Mouse (Mus musculus) limb, embryonic 15.5 days (tissue): ENCODE results near the gene Chd2. TPM values are rescaled to one million over a fixed set of nuclear protein-coding genes. Genes with fewer than 3 reads are reported as not detected.

Experiments used
- ATAC-seq: fragments of 200-750 bp; cut with Nextera tagmentation; 2 replicates; pipeline ENCODE4 v1.8.0; 2017; ENCODE audit warnings: low read depth, moderate TSS enrichment; ENCODE audit not compliant: insufficient number of reproducible peaks, low FRiP score, low TSS enrichment
- H3K27ac ChIP-seq: fragments of 300-500 bp; sonication (generic); 2 replicates; pipeline ENCODE4 v1.5.1; 2015; ENCODE audit warnings: moderate library complexity, mild to moderate bottlenecking, inconsistent platforms
- H3K27me3 ChIP-seq: fragments of 300-500 bp; sonication (generic); 2 replicates; pipeline ENCODE4 v1.6.1; 2015; ENCODE audit warnings: inconsistent platforms
- H3K36me3 ChIP-seq: fragments of 300-500 bp; sonication (generic); 2 replicates; pipeline ENCODE4 v1.6.1; 2015; ENCODE audit warnings: inconsistent platforms
- H3K4me1 ChIP-seq: fragments of 300-500 bp; sonication (generic); 2 replicates; pipeline ENCODE4 v1.6.1; 2015; ENCODE audit warnings: inconsistent platforms
- H3K4me2 ChIP-seq: fragments of 300-500 bp; sonication (generic); 2 replicates; pipeline ENCODE4 v1.6.1; 2015; ENCODE audit warnings: mild to moderate bottlenecking, inconsistent platforms
- H3K4me3 ChIP-seq: fragments of 300-500 bp; sonication (generic); 2 replicates; pipeline ENCODE4 v1.5.1; 2015; ENCODE audit warnings: mild to moderate bottlenecking, inconsistent platforms
- H3K9ac ChIP-seq: fragments of 300-500 bp; sonication (generic); 2 replicates; pipeline ENCODE4 v1.6.1; 2015; ENCODE audit warnings: inconsistent platforms
- H3K9me3 ChIP-seq: fragments of 300-500 bp; sonication (generic); 2 replicates; pipeline ENCODE4 v1.6.1; 2016; ENCODE audit warnings: inconsistent platforms
- WGBS: fragments of 180-500 bp; shearing (Covaris S2); methylation state at CpG from one replicate; pipeline ENCODE4 v1.1.7; 2015; 5-methylcytosine and 5-hydroxymethylcytosine counted together
- polyA plus RNA-seq: library from polyadenylated mRNA; unstranded; fragments of >200 nt; fragmentation: Nextera tagmentation; extraction: Ambion mirVana; gene quantifications from 2 replicates; pipeline ENCODE4 v1.2.1, GENCODE M21; 2015

Chd2 gene
- polyA plus RNA-seq, 1 experiment from 2014 or later: 51.7 TPM

DNA sequence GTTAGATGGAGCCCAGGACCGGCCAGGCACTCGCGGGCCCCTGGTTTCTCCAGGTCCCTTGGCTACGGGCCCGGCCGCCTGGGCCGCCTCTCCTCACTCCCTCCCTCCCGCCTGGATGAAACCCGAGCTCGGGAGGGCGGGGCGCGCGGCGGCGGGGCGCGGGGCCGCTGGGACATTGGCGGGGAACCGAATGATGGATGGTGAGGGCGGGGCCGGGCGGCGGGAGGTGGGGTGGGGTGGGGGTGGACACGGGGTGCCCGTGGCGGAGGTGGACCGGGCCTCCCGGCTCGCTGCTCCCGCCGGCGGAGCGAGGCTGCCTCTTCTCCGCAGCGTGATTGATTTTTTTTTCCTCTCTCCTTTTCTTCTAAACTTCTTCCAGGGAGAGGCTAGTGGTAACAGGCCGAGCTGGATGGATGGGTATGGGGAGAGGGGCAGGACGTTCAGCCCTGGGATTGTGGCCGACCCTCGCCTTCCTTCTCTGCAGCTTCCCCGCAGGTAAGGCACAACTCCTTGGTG lies 150.6 kb downstream of the Chd2 start:
- Histone ChIP-seq H3K9ac (peak overlapping the region; percentile 61), H3K4me3 (peak overlapping the region; percentile 77), H3K27ac (peak overlapping the region; percentile 93), H3K9me3 (no peaks in the 10 kb centered on the region), H3K4me1 (peaks cover 45% of the 10 kb centered on the region), H3K36me3 (no peaks in the 10 kb centered on the region), H3K4me2 (peak overlapping the region; percentile 73), H3K27me3 (no peaks in the 10 kb centered on the region)
- peak; percentile 87 for ATAC-seq
- WGBS: under 1% methylated on average over 39 of the region's 42 CpGs

DNA sequence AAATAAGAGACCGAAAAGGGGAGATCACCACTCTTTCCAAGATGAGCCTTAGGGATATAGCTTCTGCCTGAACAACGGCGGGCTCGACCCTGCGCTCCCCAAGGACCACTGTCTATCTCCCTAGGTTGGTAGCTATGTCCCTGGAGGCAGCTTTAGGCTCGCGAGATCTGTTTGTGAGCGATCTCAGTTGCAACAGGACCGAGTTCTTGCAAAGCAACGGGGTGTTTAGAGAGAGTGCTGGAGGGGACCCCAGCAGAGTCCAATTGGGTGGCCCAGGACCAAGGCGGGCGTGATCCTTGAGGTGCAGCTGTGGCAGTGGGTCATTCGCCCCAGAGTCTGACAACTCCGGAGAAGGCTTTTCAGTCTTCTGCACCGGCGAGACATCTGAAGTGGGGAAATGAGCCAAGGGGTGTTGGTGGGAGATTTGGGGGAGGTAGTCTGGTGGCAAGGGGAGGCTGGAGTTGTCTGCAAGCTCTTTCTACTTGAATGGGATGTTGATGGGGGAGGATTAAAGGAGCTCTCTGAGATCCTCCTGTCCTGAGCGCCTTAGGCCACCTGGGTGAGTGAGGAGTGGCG lies 151.1 kb downstream of the Chd2 start:
- Histone ChIP-seq H3K4me1 (peaks cover 39% of the 10 kb centered on the region), H3K9me3 (no peaks in the 10 kb centered on the region), H3K4me3 (peak overlapping the region; percentile 77), H3K27me3 (no peaks in the 10 kb centered on the region), H3K9ac (0 out of 2 replicates have a peak overlapping the region, but pooled peaks have one; percentile 4), H3K27ac (peak overlapping the region; percentile 93), H3K36me3 (no peaks in the 10 kb centered on the region), H3K4me2 (peak overlapping the region; percentile 73)
- 3% methylated on average over 18 of the region's 18 CpGs for WGBS
- 0 out of 2 replicates have a peak, but pooled peaks have one; percentile 1 for ATAC-seq

DNA sequence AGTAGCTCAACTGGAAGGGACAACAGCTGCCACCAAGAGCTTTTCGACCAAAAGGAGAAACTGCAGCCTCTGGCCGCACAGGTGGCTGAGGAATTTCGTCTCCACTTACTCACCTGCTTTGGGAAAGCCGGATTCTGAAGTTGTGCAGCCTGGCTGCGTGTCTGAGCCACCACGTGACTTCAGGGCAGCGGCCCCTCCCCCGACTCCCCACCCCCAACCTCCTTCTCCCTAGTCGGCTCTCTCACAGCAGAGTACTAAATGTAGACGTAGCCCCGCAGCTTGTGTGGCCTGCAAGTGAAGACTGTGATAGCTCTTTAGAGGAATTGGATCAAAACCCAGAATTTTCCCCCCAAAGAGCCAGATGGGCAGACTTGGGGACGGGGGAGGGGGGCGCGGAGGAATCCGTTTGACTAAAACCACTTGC lies 151.7 kb downstream of the Chd2 start:
- Histone ChIP-seq H3K9me3 (no peaks in the 10 kb centered on the region), H3K4me1 (peaks cover 33% of the 10 kb centered on the region), H3K9ac (no peak overlapping the region), H3K4me2 (peak overlapping the region; percentile 73), H3K27me3 (no peaks in the 10 kb centered on the region), H3K27ac (peak overlapping the region; percentile 93), H3K36me3 (no peaks in the 10 kb centered on the region), H3K4me3 (peak overlapping the region; percentile 77)
- WGBS: 1% methylated on average over 15 of the region's 15 CpGs
- no peak for ATAC-seq

DNA sequence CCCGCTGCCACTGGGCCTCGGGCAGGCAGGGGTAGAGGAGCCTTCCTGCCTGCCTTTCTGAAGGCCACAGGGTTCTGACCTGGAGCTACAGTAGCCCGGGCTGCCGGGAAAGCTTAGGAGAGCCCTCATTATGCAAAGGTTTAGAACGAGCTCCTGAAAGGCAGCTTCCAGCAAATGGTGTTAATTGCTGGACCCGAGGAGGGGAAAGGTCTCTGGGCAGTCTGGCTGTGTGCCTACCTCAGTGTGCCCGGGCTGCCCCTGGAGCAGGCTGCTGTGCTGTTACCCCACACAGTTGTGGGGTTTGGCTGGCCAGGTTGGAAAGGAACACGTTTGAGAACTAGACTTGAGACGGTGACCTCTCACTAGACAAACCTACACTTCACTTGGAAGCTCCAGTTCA lies 152.2 kb downstream of the Chd2 start:
- no peak for ATAC-seq
- 12% methylated on average over 9 of the region's 9 CpGs for WGBS
- no peaks in the 10 kb centered on the region for H3K36me3 ChIP-seq
- H3K27me3 ChIP-seq: no peaks in the 10 kb centered on the region
- peaks cover 30% of the 10 kb centered on the region for H3K4me1 ChIP-seq
- no peak overlapping the region for H3K9ac ChIP-seq
- peak overlapping the region; percentile 73 for H3K4me2 ChIP-seq
- peak overlapping the region; percentile 77; the same call in 1 of the 2 replicates for H3K4me3 ChIP-seq
- peak overlapping the region; percentile 93 for H3K27ac ChIP-seq
- H3K9me3 ChIP-seq: no peaks in the 10 kb centered on the region

DNA sequence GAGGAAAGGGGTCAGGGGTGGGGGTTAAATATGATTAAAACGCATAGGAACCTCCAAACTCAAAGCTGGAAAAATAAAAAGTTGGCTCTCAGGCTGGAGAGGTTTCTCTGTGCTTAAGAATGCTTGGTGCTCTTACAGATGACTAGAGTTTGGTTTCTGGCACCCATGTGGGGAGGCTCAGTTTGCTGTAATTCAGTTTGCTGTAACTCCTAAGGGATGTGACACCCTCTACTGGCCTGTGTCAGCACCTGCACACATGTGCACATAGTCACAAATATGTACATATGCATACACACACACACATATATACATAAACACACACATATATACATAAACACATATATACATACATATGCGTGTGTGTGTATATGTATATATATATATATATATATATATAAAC lies 152.8 kb downstream of the Chd2 start:
- no peak overlapping the region for H3K9ac ChIP-seq
- no peaks in the 10 kb centered on the region for H3K36me3 ChIP-seq
- H3K9me3 ChIP-seq: no peaks in the 10 kb centered on the region
- whole genome bisulfite sequencing: 68% methylated on average over 2 of the region's 2 CpGs
- H3K4me1 ChIP-seq: peaks cover 24% of the 10 kb centered on the region
- no peak overlapping the region for H3K27ac ChIP-seq
- no peaks in the 10 kb centered on the region for H3K27me3 ChIP-seq
- H3K4me2 ChIP-seq: no peak overlapping the region
- no peak overlapping the region for H3K4me3 ChIP-seq
- ATAC-seq: no peak

DNA sequence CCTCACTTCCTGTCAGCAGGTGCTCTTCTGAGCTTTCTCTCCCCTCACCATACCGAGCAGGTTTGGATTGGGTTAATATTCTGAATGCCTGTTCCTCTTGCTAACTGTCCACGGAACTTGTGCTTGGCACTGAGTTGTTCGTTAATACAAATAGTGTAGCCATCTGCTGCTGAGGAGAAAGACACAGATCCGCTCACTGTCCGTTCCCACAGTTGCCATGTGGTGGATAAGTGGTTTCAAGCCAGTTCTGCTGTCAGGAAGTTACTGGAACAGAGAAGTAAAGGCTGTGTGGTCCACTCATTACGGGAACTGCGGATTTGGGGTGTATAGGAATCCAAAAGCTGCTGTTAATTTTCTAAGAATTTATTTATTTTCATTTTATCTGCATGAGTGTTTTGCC lies 158.8 kb downstream of the Chd2 start:
- no peak overlapping the region for H3K9ac ChIP-seq
- H3K4me1 ChIP-seq: no peaks in the 10 kb centered on the region
- ATAC-seq: no peak
- H3K9me3 ChIP-seq: no peaks in the 10 kb centered on the region
- H3K27me3 ChIP-seq: peaks cover 4% of the 10 kb centered on the region; the same call in 1 of the 2 replicates
- H3K27ac ChIP-seq: no peak overlapping the region
- WGBS: 72% methylated on average over 7 of the region's 7 CpGs
- no peaks in the 10 kb centered on the region for H3K36me3 ChIP-seq
- no peak overlapping the region for H3K4me2 ChIP-seq
- no peak overlapping the region for H3K4me3 ChIP-seq

DNA sequence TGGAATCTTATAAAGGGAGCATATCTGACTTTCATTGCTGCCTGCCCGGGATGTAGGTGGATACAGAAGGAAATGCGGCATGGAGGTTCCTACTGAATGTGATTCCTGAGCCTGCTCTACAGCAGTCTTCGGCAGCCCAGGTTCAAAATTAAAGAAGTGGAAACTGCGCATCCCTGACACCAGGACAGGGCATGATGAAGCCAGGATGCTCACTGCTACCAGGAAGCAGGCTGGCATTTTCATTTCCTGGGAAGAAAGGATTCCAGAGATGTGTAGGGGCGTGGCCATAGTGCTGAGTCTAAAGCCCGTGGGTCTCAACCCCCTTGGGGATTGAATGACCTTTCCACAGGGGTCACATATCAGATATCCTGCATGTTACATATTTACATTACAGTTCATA lies 163.6 kb downstream of the Chd2 start:
- 73% methylated on average over 6 of the region's 6 CpGs for WGBS
- Histone ChIP-seq H3K36me3 (no peaks in the 10 kb centered on the region), H3K9me3 (no peaks in the 10 kb centered on the region), H3K4me3 (no peak overlapping the region), H3K9ac (no peak overlapping the region), H3K27ac (no peak overlapping the region), H3K4me1 (peaks cover 31% of the 10 kb centered on the region), H3K27me3 (peaks cover 16% of the 10 kb centered on the region), H3K4me2 (no peak overlapping the region)
- ATAC-seq: no peak

DNA sequence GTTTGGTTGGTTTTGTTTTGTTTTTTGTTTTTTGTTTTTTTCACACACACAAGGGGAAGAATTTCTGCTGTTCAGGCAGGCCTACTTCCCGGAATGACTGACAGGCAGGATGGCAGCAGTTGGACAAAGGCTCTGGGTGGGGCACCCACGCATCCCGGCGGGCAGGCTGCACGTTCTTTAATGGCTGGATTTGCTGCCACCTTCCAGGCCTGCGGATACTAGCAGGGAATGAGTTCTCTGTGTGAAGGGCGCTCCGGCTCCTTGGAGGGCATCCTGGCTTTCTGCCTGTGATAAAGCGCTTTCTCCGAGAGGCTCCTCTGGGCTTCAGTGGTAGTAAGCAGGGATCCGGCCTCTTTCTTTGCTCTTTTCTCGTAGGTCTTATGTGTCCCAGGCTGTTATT lies 164.3 kb downstream of the Chd2 start:
- peaks cover 20% of the 10 kb centered on the region for H3K27me3 ChIP-seq
- H3K4me3 ChIP-seq: peak overlapping the region; percentile 70
- H3K27ac ChIP-seq: no peak overlapping the region
- WGBS: 49% methylated on average over 12 of the region's 12 CpGs
- peak overlapping the region; percentile 97 for H3K4me2 ChIP-seq
- H3K9ac ChIP-seq: 0 out of 2 replicates have a peak overlapping the region, but pooled peaks have one; percentile 14
- no peak for ATAC-seq
- H3K36me3 ChIP-seq: no peaks in the 10 kb centered on the region
- H3K4me1 ChIP-seq: peaks cover 38% of the 10 kb centered on the region
- no peaks in the 10 kb centered on the region for H3K9me3 ChIP-seq

Other genes with a start within 250 kb of the Chd2 start
- gene Rgma, start 166.3 kb downstream of the Chd2 start, polyA plus RNA-seq: 17.1 and 18.0 TPM in 2 replicates
- 37.5 and 40.9 TPM in 2 replicates for gene Fam174b, start 198.5 kb upstream of the Chd2 start, polyA plus RNA-seq